Mouse (Mus musculus) embryonic facial prominence, embryonic 11.5 days (tissue): Measurements from ENCODE around the gene Olfr558. TPM values are rescaled to one million over a fixed set of nuclear protein-coding genes. Genes with fewer than 3 reads are reported as not detected.

Experiments
- polyA plus RNA-seq: library from polyadenylated mRNA; unstranded; fragments of >200 nt; fragmentation: Nextera tagmentation; extraction: Ambion mirVana; gene quantifications from 2 replicates; pipeline ENCODE4 v1.2.1, GENCODE M21; 2014

The Olfr558 gene
- polyA plus RNA-seq, 1 experiment from 2014 or later, result 0.24 TPM

Other genes starting within 250 kb of the Olfr558 start
- 0.25 and 0.67 TPM in 2 replicates for gene Olfr543, start 220.5 kb upstream of the Olfr558 start, polyA plus RNA-seq
- 0.06 TPM in 1 of 2 replicates, not detected in the other for gene Olfr544, start 213.9 kb upstream of the Olfr558 start, polyA plus RNA-seq
- gene Olfr545, start 202.6 kb upstream of the Olfr558 start, polyA plus RNA-seq, result not detected in 2 replicates
- gene Olfr547, start 167.5 kb upstream of the Olfr558 start, polyA plus RNA-seq, result not detected in 2 replicates
- not detected in 2 replicates for gene Olfr548-ps1, start 161.3 kb upstream of the Olfr558 start, polyA plus RNA-seq
- gene Olfr549, start 152.3 kb upstream of the Olfr558 start, polyA plus RNA-seq, result not detected in 2 replicates
- 0.52 and 0.72 TPM in 2 replicates for gene Trim21, start 136.7 kb upstream of the Olfr558 start, polyA plus RNA-seq
- not detected in 2 replicates for gene Olfr550, start 130.8 kb upstream of the Olfr558 start, polyA plus RNA-seq
- not detected in 2 replicates for gene Olfr551, start 110.3 kb upstream of the Olfr558 start, polyA plus RNA-seq
- gene Olfr552, start 104.4 kb upstream of the Olfr558 start, polyA plus RNA-seq, result not detected in 2 replicates
- not detected in 2 replicates for gene Olfr553, start 84.0 kb upstream of the Olfr558 start, polyA plus RNA-seq
- not detected in 2 replicates for gene Olfr554, start 63.8 kb upstream of the Olfr558 start, polyA plus RNA-seq
- not detected in 2 replicates for gene Olfr555, start 43.4 kb upstream of the Olfr558 start, polyA plus RNA-seq
- not detected in 2 replicates for gene Olfr556, start 37.3 kb upstream of the Olfr558 start, polyA plus RNA-seq
- 11.4 and 14.7 TPM in 2 replicates for gene Trim68, start 14.9 kb upstream of the Olfr558 start, polyA plus RNA-seq
- gene Olfr557, start 6.3 kb upstream of the Olfr558 start, polyA plus RNA-seq, result not detected in 2 replicates
- gene Olfr33, start 16.9 kb downstream of the Olfr558 start, polyA plus RNA-seq, result not detected in 2 replicates
- gene Olfr559, start 25.3 kb downstream of the Olfr558 start, polyA plus RNA-seq, result not detected in 2 replicates
- gene Olfr560, start 57.2 kb downstream of the Olfr558 start, polyA plus RNA-seq, result not detected in 2 replicates
- gene Olfr78, start 57.3 kb downstream of the Olfr558 start, polyA plus RNA-seq, result 0.08 TPM in 1 of 2 replicates, not detected in the other
- not detected in 2 replicates for gene Olfr561, start 69.0 kb downstream of the Olfr558 start, polyA plus RNA-seq
- gene Olfr564, start 101.3 kb downstream of the Olfr558 start, polyA plus RNA-seq, result not detected in 2 replicates
- gene Olfr566, start 156.6 kb downstream of the Olfr558 start, polyA plus RNA-seq, result not detected in 2 replicates
- 0.22 TPM in 1 of 2 replicates, not detected in the other for gene Olfr568, start 174.9 kb downstream of the Olfr558 start, polyA plus RNA-seq
- gene Olfr569, start 188.7 kb downstream of the Olfr558 start, polyA plus RNA-seq, result not detected in 2 replicates
- not detected in 2 replicates for gene Olfr570, start 192.4 kb downstream of the Olfr558 start, polyA plus RNA-seq
- 0.28 and 0.31 TPM in 2 replicates for gene Olfr571, start 215.3 kb downstream of the Olfr558 start, polyA plus RNA-seq
- not detected in 2 replicates for gene Olfr572, start 222.2 kb downstream of the Olfr558 start, polyA plus RNA-seq
- gene Olfr573-ps1, start 240.4 kb downstream of the Olfr558 start, polyA plus RNA-seq, result not detected in 2 replicates
- not detected in 2 replicates for gene Olfr574, start 246.3 kb downstream of the Olfr558 start, polyA plus RNA-seq